Mouse (Mus musculus): ENCODE measurements around the gene Sfxn4. TPM values are rescaled to one million over a fixed set of nuclear protein-coding genes. Genes with fewer than 3 reads are reported as not detected.

The Sfxn4 gene
- 2.9 and 7.3 TPM in 2 replicates for polyA plus RNA-seq (2012; rRNA removed; ENCODE audit: low replicate concordance)

DNA sequence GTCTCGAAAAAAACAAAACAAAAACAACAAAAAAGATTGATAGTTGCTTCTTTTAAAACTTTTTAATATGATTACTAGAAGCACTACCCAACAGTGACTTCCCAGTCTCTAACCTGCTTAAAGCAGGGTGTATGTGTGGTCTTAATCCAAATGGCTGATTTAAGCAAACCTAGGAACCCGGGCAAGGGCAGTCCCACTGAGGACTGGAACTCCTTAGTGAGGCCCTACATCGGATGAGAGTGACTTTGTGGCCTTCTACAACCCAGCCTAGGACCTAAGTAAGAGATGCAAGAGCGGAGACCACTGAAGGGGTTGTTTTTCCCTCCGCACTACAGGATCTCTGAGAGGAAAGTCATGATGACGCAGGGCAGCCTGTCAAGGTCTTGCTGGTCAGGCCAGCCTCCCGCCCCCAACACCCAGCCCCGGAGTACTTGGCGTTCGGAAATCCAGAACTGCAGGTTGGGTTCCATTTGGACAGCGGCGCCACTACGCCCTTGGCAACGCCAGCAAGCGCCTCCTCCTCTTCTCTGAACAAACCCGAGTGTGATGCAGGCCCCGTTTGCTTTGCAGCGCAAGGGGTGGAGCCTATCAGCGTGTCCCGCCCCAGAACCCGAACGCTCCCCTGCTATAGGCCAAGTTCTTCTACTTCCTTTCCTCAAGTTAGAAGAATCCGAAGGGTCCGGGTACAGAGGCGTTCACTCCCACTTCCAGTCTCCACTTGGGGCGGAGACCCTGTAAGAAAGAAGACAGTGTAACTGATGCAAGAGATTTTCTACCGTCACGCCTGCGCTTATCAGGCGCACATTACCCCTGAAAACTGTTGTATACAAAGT, at the start of gene Sfxn4:
Sfxn4 (minus strand) TSS at position 612 of the 833 bp plus-strand sequence.

DNA sequence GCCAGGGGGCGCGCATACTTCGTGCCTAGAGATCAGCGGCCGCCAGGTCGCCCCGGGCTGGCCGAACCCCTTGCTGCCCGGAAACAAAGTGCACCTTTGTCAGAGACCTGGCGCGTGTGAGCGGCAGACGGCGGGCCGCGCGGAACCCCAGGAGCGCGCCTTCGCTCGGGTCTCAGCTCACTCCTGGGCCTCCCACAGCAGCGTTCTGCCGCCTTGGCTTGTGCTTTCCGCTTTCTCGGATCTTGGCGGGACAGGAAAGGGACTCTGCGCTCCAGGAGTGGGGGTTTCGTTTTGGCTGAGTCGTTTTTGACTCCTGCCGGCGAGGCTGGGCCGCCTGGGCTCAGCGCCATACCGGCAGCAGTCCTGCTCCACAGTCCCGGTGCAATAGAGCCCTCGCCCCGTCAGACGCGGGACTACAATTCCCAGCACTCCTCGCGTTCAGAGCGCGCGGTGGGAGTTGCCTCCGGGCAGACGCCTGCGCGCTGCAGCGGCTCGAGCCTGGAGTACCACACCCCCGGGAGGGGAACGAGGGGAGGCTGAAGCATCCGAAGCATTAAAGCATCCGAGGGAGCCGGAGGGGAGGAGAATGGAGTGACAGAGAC, 28.5 kb upstream of the Sfxn4 start, which contains the start of gene Grk5:
Grk5 (plus strand) TSS at position 36 of the 602 bp plus-strand sequence.

DNA sequence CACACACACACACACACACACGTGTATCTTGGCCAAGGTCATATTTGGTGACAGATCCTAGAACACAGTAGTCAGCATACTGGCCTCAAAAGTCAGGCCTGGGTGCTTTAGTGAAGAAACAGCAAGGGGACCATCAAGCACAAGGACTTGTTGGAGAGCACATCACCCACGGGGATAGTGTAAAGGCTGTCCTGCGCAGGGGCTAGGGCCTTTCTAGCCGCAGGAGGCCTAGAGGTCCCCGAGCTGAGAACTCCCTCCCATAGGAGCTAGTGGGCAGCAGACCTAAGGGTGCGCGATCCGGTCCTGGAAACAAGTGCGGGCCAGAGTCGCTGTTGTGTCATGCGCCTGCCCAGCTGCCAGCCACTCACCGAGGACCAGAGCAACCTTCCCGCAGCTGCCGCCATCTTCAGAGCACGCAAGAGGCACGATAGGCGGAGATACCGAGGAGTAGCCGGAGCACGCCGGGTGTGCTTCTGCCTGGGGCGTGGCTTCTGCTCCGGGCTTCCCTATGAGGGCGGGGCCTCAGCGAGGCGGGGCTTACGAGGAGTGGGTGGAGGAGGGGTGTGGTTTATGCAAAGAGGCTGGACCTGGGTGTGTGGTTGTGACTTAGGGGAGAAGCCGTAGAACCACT, 12.9 kb upstream of the Sfxn4 start, which contains the start of gene Prdx3:
Prdx3 (minus strand) TSS at position 493 of the 631 bp plus-strand sequence.

DNA sequence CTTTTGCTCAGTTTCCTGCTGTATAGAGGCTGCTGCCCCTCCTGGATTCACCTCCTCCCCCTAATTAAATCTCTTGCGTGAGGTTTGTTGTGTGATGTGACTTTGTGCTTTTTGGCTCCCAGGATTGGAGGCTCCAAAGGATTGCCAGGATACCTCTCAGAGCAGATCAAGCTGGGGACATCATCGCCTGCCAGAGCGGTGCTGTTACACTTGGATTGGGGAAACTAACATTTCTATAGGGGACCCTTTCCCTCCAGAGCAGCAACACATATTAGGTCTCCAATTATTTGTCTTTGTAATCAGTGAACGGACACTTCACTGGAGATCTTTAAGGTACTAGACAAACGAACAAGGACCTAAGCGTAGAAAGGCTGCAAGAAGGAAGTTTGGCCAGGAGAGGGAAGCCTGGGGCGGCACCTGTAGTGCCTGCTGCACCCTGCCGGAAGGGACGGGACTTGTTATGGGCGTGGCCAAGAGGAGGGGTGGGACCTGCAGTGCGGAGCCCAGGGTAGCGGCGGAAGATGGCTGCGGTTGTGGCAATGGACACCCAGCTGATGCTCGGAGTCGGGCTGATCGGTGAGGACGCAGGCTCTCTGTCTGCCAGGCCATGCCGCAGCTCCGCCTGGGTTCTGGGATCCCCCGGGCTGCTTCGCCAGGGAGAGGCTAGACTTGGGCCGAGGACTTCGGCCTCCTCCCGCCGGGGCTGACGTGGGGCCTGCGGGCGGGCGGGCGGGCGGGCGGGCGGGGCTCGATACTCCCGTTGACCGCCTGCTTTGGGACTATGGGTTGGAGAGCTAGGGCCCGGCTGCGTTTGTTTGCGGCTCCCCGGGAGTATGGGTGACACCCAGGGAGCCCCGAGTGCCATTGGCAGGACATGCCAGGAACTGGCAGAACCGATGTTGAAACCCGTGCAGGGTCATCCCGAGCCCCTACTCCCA, 49.9 kb downstream of the Sfxn4 start, which contains the start of gene Fam45a:
Fam45a (plus strand) TSS at position 488 of the 938 bp plus-strand sequence.

DNA sequence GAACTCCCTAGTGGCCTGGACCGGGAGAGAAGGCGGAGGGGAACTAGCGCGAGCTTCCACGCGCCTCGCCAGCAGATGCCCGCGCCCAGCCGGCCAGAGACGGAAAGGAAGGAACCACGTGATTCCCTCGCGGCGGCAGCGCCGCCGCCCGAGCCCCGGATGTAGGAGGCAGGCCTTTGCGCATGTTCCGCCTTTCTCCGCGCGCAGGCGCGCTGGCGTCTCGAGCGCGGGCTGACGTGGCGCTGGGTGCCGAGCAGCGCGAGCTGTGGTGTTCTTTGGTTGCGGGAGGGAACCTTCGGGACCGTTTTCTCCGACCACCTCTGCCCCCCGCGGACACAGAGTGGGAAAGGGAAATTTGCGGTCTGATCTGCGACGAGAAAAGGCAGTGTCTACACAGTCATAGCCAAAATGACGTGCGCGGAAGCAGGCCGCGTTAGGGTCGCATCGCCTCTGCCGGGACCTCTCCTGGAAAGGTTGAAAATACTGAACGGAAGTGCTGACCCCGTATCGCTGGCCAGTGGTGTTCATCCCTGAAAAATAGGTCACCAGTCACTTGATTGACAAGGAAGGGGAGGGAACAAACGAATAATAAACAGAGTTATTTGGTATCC, 70.6 kb downstream of the Sfxn4 start, which contains the start of gene Eif3a:
Eif3a (minus strand) TSS at position 108 of the 611 bp plus-strand sequence.

Other genes with a start within 250 kb of the Sfxn4 start
- gene Nanos1, start 105.5 kb downstream of the Sfxn4 start, polyA plus RNA-seq (2012; rRNA removed; ENCODE audit: low replicate concordance) = 0.06 and 0.31 TPM in 2 replicates
- gene Eif3a, start 70.8 kb downstream of the Sfxn4 start, polyA plus RNA-seq (2012; rRNA removed; ENCODE audit: low replicate concordance) = 23.7 and 60.3 TPM in 2 replicates
- 14.7 and 17.8 TPM in 2 replicates for gene Fam45a, start 49.9 kb downstream of the Sfxn4 start, polyA plus RNA-seq (2012; rRNA removed; ENCODE audit: low replicate concordance)
- gene Prdx3, start 13.1 kb upstream of the Sfxn4 start, polyA plus RNA-seq (2012; rRNA removed; ENCODE audit: low replicate concordance) = 205 and 274 TPM in 2 replicates
- gene Grk5, start 28.3 kb upstream of the Sfxn4 start, polyA plus RNA-seq (2012; rRNA removed; ENCODE audit: low replicate concordance) = 4.4 and 11.3 TPM in 2 replicates